Mouse (Mus musculus) hindbrain, embryonic 15.5 days (tissue): Measurements from ENCODE around the gene Gm17545. TPM values are rescaled to one million over a fixed set of nuclear protein-coding genes. Genes with fewer than 3 reads are reported as not detected.

ENCODE experiments used
- ATAC-seq: fragments of 200-750 bp; cut with Nextera tagmentation; 2 replicates; pipeline ENCODE4 v1.8.0; 2017; ENCODE audit warnings: low read depth, moderate number of reproducible peaks, moderate TSS enrichment; ENCODE audit not compliant: low FRiP score
- H3K27ac ChIP-seq: fragments of 300-500 bp; sonication (generic); replicated peaks from 2 replicates; pipeline ENCODE4 v1.5.1; 2015; ENCODE audit warnings: mild to moderate bottlenecking, inconsistent platforms
- H3K27me3 ChIP-seq: fragments of 300-500 bp; sonication (generic); 2 replicates; pipeline ENCODE4 v1.6.1; 2015; ENCODE audit warnings: control low read depth, inconsistent platforms
- H3K36me3 ChIP-seq: fragments of 300-500 bp; sonication (generic); 2 replicates; pipeline ENCODE4 v1.6.1; 2015; ENCODE audit warnings: control low read depth, inconsistent platforms
- H3K4me1 ChIP-seq: fragments of 300-500 bp; sonication (generic); replicated peaks from 2 replicates; pipeline ENCODE4 v1.6.1; 2015; ENCODE audit warnings: control low read depth, inconsistent platforms
- H3K4me2 ChIP-seq: fragments of 300-500 bp; sonication (generic); 2 replicates; pipeline ENCODE4 v1.6.1; 2015; ENCODE audit warnings: moderate library complexity, mild to moderate bottlenecking, inconsistent platforms
- H3K4me3 ChIP-seq: fragments of 300-500 bp; sonication (generic); 2 replicates; pipeline ENCODE4 v1.5.1; 2015; ENCODE audit warnings: mild to moderate bottlenecking, inconsistent platforms
- H3K9ac ChIP-seq: fragments of 300-500 bp; sonication (generic); 2 replicates; pipeline ENCODE4 v1.6.1; 2015; ENCODE audit warnings: inconsistent platforms
- H3K9me3 ChIP-seq: fragments of 300-500 bp; sonication (generic); 2 replicates; pipeline ENCODE4 v1.6.1; 2016; ENCODE audit warnings: control low read depth, inconsistent platforms
- WGBS: fragments of 180-500 bp; shearing (Covaris S2); methylation state at CpG from one replicate; pipeline ENCODE4 v1.1.7; 2015; 5-methylcytosine and 5-hydroxymethylcytosine counted together
- polyA plus RNA-seq: library from polyadenylated mRNA; unstranded; fragments of >200 nt; fragmentation: Nextera tagmentation; extraction: Ambion mirVana; gene quantifications from 2 replicates; pipeline ENCODE4 v1.2.1, GENCODE M21; 2015

Gm17545 gene
- polyA plus RNA-seq, 1 experiment from 2014 or later = not detected

- Histone ChIP-seq H3K9me3 (no peaks in the 10 kb centered on the region), H3K36me3 (peaks cover 60% of the 10 kb centered on the region), H3K27ac (no peak overlapping the region), H3K27me3 (no peaks in the 10 kb centered on the region), H3K9ac (no peak overlapping the region), H3K4me2 (no peak overlapping the region), H3K4me3 (no peak overlapping the region), H3K4me1 (no peaks in the 10 kb centered on the region)
- no peak for ATAC-seq
- WGBS = 90% methylated on average over 13 of the region's 13 CpGs
Observed at GRCm38 (mm10) chr9:22448420-22448819, 5.7 kb upstream of the Gm17545 start.

- H3K4me3 ChIP-seq = no peak overlapping the region
- no peak overlapping the region for H3K4me2 ChIP-seq
- 95% methylated on average over 6 of the region's 6 CpGs for WGBS
- no peaks in the 10 kb centered on the region for H3K27me3 ChIP-seq
- no peak for ATAC-seq
- no peak overlapping the region for H3K27ac ChIP-seq
- H3K4me1 ChIP-seq = no peaks in the 10 kb centered on the region
- H3K9ac ChIP-seq = no peak overlapping the region
- peaks cover 67% of the 10 kb centered on the region for H3K36me3 ChIP-seq
- no peaks in the 10 kb centered on the region for H3K9me3 ChIP-seq
Observed at GRCm38 (mm10) chr9:22449209-22449608, 4.9 kb upstream of the Gm17545 start.

GRCm38 (mm10) chr9:22452697-22453096 is 1.4 kb upstream of the Gm17545 start:
- H3K27me3 ChIP-seq = no peaks in the 10 kb centered on the region
- ATAC-seq = no peak
- no peaks in the 10 kb centered on the region for H3K9me3 ChIP-seq
- peaks cover 90% of the 10 kb centered on the region for H3K36me3 ChIP-seq
- no peak overlapping the region for H3K27ac ChIP-seq
- no peak overlapping the region for H3K4me3 ChIP-seq
- H3K9ac ChIP-seq = no peak overlapping the region
- 86% methylated on average over 10 of the region's 10 CpGs for WGBS
- H3K4me1 ChIP-seq = no peaks in the 10 kb centered on the region
- H3K4me2 ChIP-seq = no peak overlapping the region

GRCm38 (mm10) chr9:22453501-22453924 is 577 bp upstream of the Gm17545 start:
- H3K36me3 ChIP-seq = peaks cover 82% of the 10 kb centered on the region
- no peak overlapping the region for H3K27ac ChIP-seq
- H3K4me2 ChIP-seq = no peak overlapping the region
- H3K9ac ChIP-seq = no peak overlapping the region
- WGBS = 92% methylated on average over 10 of the region's 10 CpGs
- no peaks in the 10 kb centered on the region for H3K4me1 ChIP-seq
- H3K27me3 ChIP-seq = no peaks in the 10 kb centered on the region
- no peak overlapping the region for H3K4me3 ChIP-seq
- H3K9me3 ChIP-seq = no peaks in the 10 kb centered on the region
- no peak for ATAC-seq

- Histone ChIP-seq H3K4me3 (no peak overlapping the region), H3K4me2 (no peak overlapping the region), H3K27me3 (no peaks in the 10 kb centered on the region), H3K27ac (no peak overlapping the region), H3K9me3 (no peaks in the 10 kb centered on the region), H3K9ac (no peak overlapping the region), H3K36me3 (peaks cover 73% of the 10 kb centered on the region), H3K4me1 (no peaks in the 10 kb centered on the region)
- no peak for ATAC-seq
Observed at GRCm38 (mm10) chr9:22455041-22455440, 951 bp downstream of the Gm17545 start.

GRCm38 (mm10) chr9:22457142-22457835 is 3.2 kb downstream of the Gm17545 start:
- H3K27me3 ChIP-seq = no peaks in the 10 kb centered on the region
- WGBS = 85% methylated on average over 11 of the region's 11 CpGs
- no peak overlapping the region for H3K4me2 ChIP-seq
- ATAC-seq = no peak
- H3K36me3 ChIP-seq = peaks cover 57% of the 10 kb centered on the region
- H3K4me3 ChIP-seq = no peak overlapping the region
- H3K9me3 ChIP-seq = no peaks in the 10 kb centered on the region
- H3K9ac ChIP-seq = no peak overlapping the region
- no peaks in the 10 kb centered on the region for H3K4me1 ChIP-seq
- no peak overlapping the region for H3K27ac ChIP-seq

GRCm38 (mm10) chr9:22461946-22462345 is 7.9 kb downstream of the Gm17545 start:
- no peak for ATAC-seq
- WGBS = 78% methylated on average over 3 of the region's 3 CpGs
- H3K4me3 ChIP-seq = no peak overlapping the region

GRCm38 (mm10) chr9:22466212-22466611 is 12.1 kb downstream of the Gm17545 start:
- H3K27me3 ChIP-seq = no peaks in the 10 kb centered on the region
- WGBS = 93% methylated on average over 5 of the region's 5 CpGs
- H3K4me1 ChIP-seq = peaks cover 14% of the 10 kb centered on the region
- peaks cover 11% of the 10 kb centered on the region for H3K36me3 ChIP-seq
- no peak overlapping the region for H3K4me3 ChIP-seq
- H3K9ac ChIP-seq = no peak overlapping the region
- H3K27ac ChIP-seq = no peak overlapping the region
- no peak overlapping the region for H3K4me2 ChIP-seq
- ATAC-seq = no peak
- no peaks in the 10 kb centered on the region for H3K9me3 ChIP-seq

More at GRCm38 (mm10) chr9:22461946-22462345, 7.9 kb downstream of the Gm17545 start:
- H3K9ac ChIP-seq = no peak overlapping the region
- H3K27ac ChIP-seq = no peak overlapping the region
- H3K4me2 ChIP-seq = no peak overlapping the region
- H3K4me1 ChIP-seq = peaks cover 10% of the 10 kb centered on the region
- peaks cover 20% of the 10 kb centered on the region for H3K36me3 ChIP-seq
- no peaks in the 10 kb centered on the region for H3K9me3 ChIP-seq
- no peaks in the 10 kb centered on the region for H3K27me3 ChIP-seq

- peak; percentile 75 for ATAC-seq
- H3K9me3 ChIP-seq = no peaks in the 10 kb centered on the region
- H3K9ac ChIP-seq = peak overlapping the region; percentile 84
- H3K36me3 ChIP-seq = peaks cover 8% of the 10 kb centered on the region
- peak overlapping the region; percentile 91 for H3K27ac ChIP-seq
- WGBS = under 1% methylated on average over 72 of the region's 73 CpGs
- peak overlapping the region; percentile 84 for H3K4me3 ChIP-seq
- peaks cover 14% of the 10 kb centered on the region for H3K4me1 ChIP-seq
- peak overlapping the region; percentile 70 for H3K4me2 ChIP-seq
- no peaks in the 10 kb centered on the region for H3K27me3 ChIP-seq
Observed at GRCm38 (mm10) chr9:22467371-22468169, 13.5 kb downstream of the Gm17545 start.

GRCm38 (mm10) chr9:22468170-22468898 is 14.2 kb downstream of the Gm17545 start:
- peak; percentile 85 for ATAC-seq
- peaks cover 14% of the 10 kb centered on the region for H3K4me1 ChIP-seq
- no peaks in the 10 kb centered on the region for H3K27me3 ChIP-seq

GRCm38 (mm10) chr9:22468899-22469259 is 14.8 kb downstream of the Gm17545 start:
- Histone ChIP-seq H3K27ac (peak overlapping the region; percentile 91; the same call in 1 of the 2 replicates), H3K4me3 (no peak overlapping the region; the same call in 1 of the 2 replicates), H3K4me2 (no peak overlapping the region; the same call in 1 of the 2 replicates)

More at GRCm38 (mm10) chr9:22468170-22468898, 14.2 kb downstream of the Gm17545 start:
- peaks cover 8% of the 10 kb centered on the region for H3K36me3 ChIP-seq
- no peaks in the 10 kb centered on the region for H3K9me3 ChIP-seq
- H3K9ac ChIP-seq = peak overlapping the region; percentile 84
- peak overlapping the region; percentile 70 for H3K4me2 ChIP-seq
- peak overlapping the region; percentile 91 for H3K27ac ChIP-seq
- 4% methylated on average over 43 of the region's 43 CpGs for WGBS
- H3K4me3 ChIP-seq = peak overlapping the region; percentile 84

GRCm38 (mm10) chr9:22469643-22470042 is 15.6 kb downstream of the Gm17545 start, which contains the start of gene Rp9:
TSS of gene Rp9 (minus strand) at chr9:22469743.
- ATAC-seq = no peak
- H3K4me3 ChIP-seq = peak within 1 kb of the TSS; percentile 84
- peaks cover 14% of the 10 kb centered on the region for H3K4me1 ChIP-seq
- WGBS = 90% methylated on average over 3 of the region's 3 CpGs
- peak within 1 kb of the TSS; percentile 84; the same call in 1 of the 2 replicates for H3K9ac ChIP-seq
- no peaks in the 10 kb centered on the region for H3K9me3 ChIP-seq
- peak within 1 kb of the TSS; percentile 70 for H3K4me2 ChIP-seq
- H3K27ac ChIP-seq = peak within 1 kb of the TSS; percentile 91
- peaks cover 8% of the 10 kb centered on the region for H3K36me3 ChIP-seq
- H3K27me3 ChIP-seq = no peaks in the 10 kb centered on the region

More at GRCm38 (mm10) chr9:22468899-22469259, 14.8 kb downstream of the Gm17545 start:
- H3K4me1 ChIP-seq = peaks cover 14% of the 10 kb centered on the region
- H3K9ac ChIP-seq = no peak overlapping the region
- no peaks in the 10 kb centered on the region for H3K27me3 ChIP-seq
- peaks cover 8% of the 10 kb centered on the region for H3K36me3 ChIP-seq
- 75% methylated on average over 8 of the region's 8 CpGs for WGBS
- ATAC-seq = no peak
- H3K9me3 ChIP-seq = no peaks in the 10 kb centered on the region
